Mouse (Mus musculus): ENCODE results near the gene 4921501E09Rik.
"Not testable (repeated sequence)": the region's sequence is repeated elsewhere in the genome, so short reads cannot be mapped to it uniquely, and the experiment has no call there.

Gene 4921501E09Rik

GRCm38 (mm10) chr17:33067958-33068357 is at the start of gene 4921501E09Rik:
Gene 4921501E09Rik (minus strand): TSS chr17:33068058.
- no peak for DNase-seq

GRCm38 (mm10) chr17:33097396-33097795 is 29.5 kb upstream of the 4921501E09Rik start:
- DNase-seq, result no peak

- DNase-seq, result peak; percentile 94
Measured at GRCm38 (mm10) chr17:33092391-33093193, 24.7 kb upstream of the 4921501E09Rik start.

GRCm38 (mm10) chr17:33091630-33092029 is 23.8 kb upstream of the 4921501E09Rik start:
- DNase-seq, result no peak

GRCm38 (mm10) chr17:33089220-33089949 is 21.5 kb upstream of the 4921501E09Rik start, which contains the start of gene Zfp563:
Gene Zfp563 (plus strand): TSS chr17:33089310.
- DNase-seq, result peak; percentile 98

GRCm38 (mm10) chr17:33063001-33063400 is 4.9 kb downstream of the 4921501E09Rik start:
- no peak for DNase-seq

- DNase-seq, result no peak
Measured at GRCm38 (mm10) chr17:33058791-33059190, 9.1 kb downstream of the 4921501E09Rik start.

- DNase-seq, result peak; percentile 92
Measured at GRCm38 (mm10) chr17:33032900-33033891, 34.7 kb downstream of the 4921501E09Rik start, which contains the start of gene Zfp763. Gene Zfp763 (minus strand): TSS chr17:33033402.

- no peak for DNase-seq
Measured at GRCm38 (mm10) chr17:33032376-33032775, 35.5 kb downstream of the 4921501E09Rik start.

- DNase-seq, result not testable (repeated sequence)
Measured at GRCm38 (mm10) chr17:33020434-33020833, 47.4 kb downstream of the 4921501E09Rik start.

Data from kidney, adult 9 months (tissue).